Mouse (Mus musculus) testis, adult 2 months (tissue): ENCODE measurements around the gene Grik1. TPM values are rescaled to one million over a fixed set of nuclear protein-coding genes. Genes with fewer than 3 reads are reported as not detected.

Experiments
- H3K27ac ChIP-seq: fragments of 200-500 bp; 2 replicates; pipeline ENCODE4 v1.5.1; 2012; ENCODE audit warnings: low read depth, low read length; ENCODE audit not compliant: control insufficient read depth, insufficient read depth
- H3K27me3 ChIP-seq: fragments of 200-500 bp; 2 replicates; pipeline ENCODE4 v1.6.1; 2012; ENCODE audit warnings: mild to moderate bottlenecking, low read length, moderate library complexity; ENCODE audit not compliant: control insufficient read depth, insufficient read depth
- H3K36me3 ChIP-seq: fragments of 200-500 bp; 2 replicates; pipeline ENCODE4 v1.6.1; 2012; ENCODE audit warnings: mild to moderate bottlenecking, low read length; ENCODE audit not compliant: control insufficient read depth, insufficient read depth
- H3K4me1 ChIP-seq: fragments of 200-500 bp; 2 replicates; pipeline ENCODE4 v1.6.1; 2012; ENCODE audit warnings: low read length; ENCODE audit not compliant: control insufficient read depth, insufficient read depth
- H3K4me3 ChIP-seq: fragments of 200-500 bp; 2 replicates; pipeline ENCODE4 v1.5.1; 2012; ENCODE audit warnings: low read depth, mild to moderate bottlenecking, low read length, moderate library complexity, mixed read lengths; ENCODE audit not compliant: control insufficient read depth
- CTCF ChIP-seq: fragments of 200-500 bp; IDR thresholded peaks from 2 replicates; pipeline ENCODE4 v1.5.1; 2012; ENCODE audit warnings: low read depth, mild to moderate bottlenecking, inconsistent platforms, low read length, moderate library complexity; ENCODE audit not compliant: control insufficient read depth, insufficient read depth, insufficient replicate concordance
- POLR2A ChIP-seq: fragments of 200-500 bp; IDR thresholded peaks from 2 replicates; pipeline ENCODE4 v1.6.1; 2012; ENCODE audit warnings: low read depth, mild to moderate bottlenecking, inconsistent platforms, low read length, moderate library complexity; ENCODE audit not compliant: control insufficient read depth
- polyA plus RNA-seq: library from polyadenylated mRNA; depleted of rRNA; stranded (reverse); fragments of >200 nt; gene quantifications from 2 replicates; pipeline ENCODE4 v1.2.3, GENCODE M21; 2012

The Grik1 gene
- polyA plus RNA-seq, 1 experiment = 0.35 TPM

- no peaks in the 10 kb centered on the region for H3K4me1 ChIP-seq
- TF ChIP-seq CTCF (no peak), POLR2A (no peak)
- H3K4me3 ChIP-seq = no peak overlapping the region
- H3K36me3 ChIP-seq = no peaks in the 10 kb centered on the region
- no peak overlapping the region for H3K27ac ChIP-seq
- no peaks in the 10 kb centered on the region for H3K27me3 ChIP-seq
These were observed 86.1 kb downstream of the Grik1 start for GRCm38 (mm10) chr16:88203985-88204384.

GRCm38 (mm10) chr16:88187433-88188037, 102.5 kb downstream of the Grik1 start:
- H3K36me3 ChIP-seq = no peaks in the 10 kb centered on the region
- H3K27ac ChIP-seq = no peak overlapping the region
- TF ChIP-seq CTCF (no peak), POLR2A (no peak)
- no peaks in the 10 kb centered on the region for H3K27me3 ChIP-seq
- no peak overlapping the region for H3K4me3 ChIP-seq
- H3K4me1 ChIP-seq = no peaks in the 10 kb centered on the region

GRCm38 (mm10) chr16:88178813-88179212, 111.3 kb downstream of the Grik1 start:
- no peaks in the 10 kb centered on the region for H3K36me3 ChIP-seq
- no peak overlapping the region for H3K27ac ChIP-seq
- H3K4me3 ChIP-seq = no peak overlapping the region
- no peak for TF ChIP-seq POLR2A
- no peak for TF ChIP-seq CTCF
- H3K4me1 ChIP-seq = no peaks in the 10 kb centered on the region
- no peaks in the 10 kb centered on the region for H3K27me3 ChIP-seq

GRCm38 (mm10) chr16:88177364-88177763, 112.7 kb downstream of the Grik1 start:
- H3K36me3 ChIP-seq = no peaks in the 10 kb centered on the region
- H3K27ac ChIP-seq = no peak overlapping the region
- TF ChIP-seq POLR2A (no peak), CTCF (no peak)
- H3K27me3 ChIP-seq = no peaks in the 10 kb centered on the region
- no peaks in the 10 kb centered on the region for H3K4me1 ChIP-seq
- no peak overlapping the region for H3K4me3 ChIP-seq

- H3K4me3 ChIP-seq = no peak overlapping the region
- H3K27ac ChIP-seq = no peak overlapping the region
- H3K36me3 ChIP-seq = no peaks in the 10 kb centered on the region
- TF ChIP-seq CTCF (no peak), POLR2A (no peak)
- no peaks in the 10 kb centered on the region for H3K27me3 ChIP-seq
- H3K4me1 ChIP-seq = no peaks in the 10 kb centered on the region
These were observed 115.9 kb downstream of the Grik1 start for GRCm38 (mm10) chr16:88174083-88174721.

- no peak for TF ChIP-seq CTCF
- no peak for TF ChIP-seq POLR2A
- Histone ChIP-seq H3K4me3 (no peak overlapping the region), H3K27me3 (no peaks in the 10 kb centered on the region), H3K27ac (no peak overlapping the region), H3K36me3 (no peaks in the 10 kb centered on the region), H3K4me1 (no peaks in the 10 kb centered on the region)
These were observed 123.5 kb downstream of the Grik1 start for GRCm38 (mm10) chr16:88166547-88166946.

GRCm38 (mm10) chr16:88142574-88142973, 147.5 kb downstream of the Grik1 start:
- Histone ChIP-seq H3K27ac (no peak overlapping the region), H3K27me3 (no peaks in the 10 kb centered on the region), H3K36me3 (no peaks in the 10 kb centered on the region), H3K4me1 (no peaks in the 10 kb centered on the region), H3K4me3 (no peak overlapping the region)
- TF ChIP-seq POLR2A (no peak), CTCF (no peak)

- no peaks in the 10 kb centered on the region for H3K36me3 ChIP-seq
- H3K4me1 ChIP-seq = no peaks in the 10 kb centered on the region
- no peak for TF ChIP-seq POLR2A
- no peaks in the 10 kb centered on the region for H3K27me3 ChIP-seq
- H3K4me3 ChIP-seq = no peak overlapping the region
- H3K27ac ChIP-seq = no peak overlapping the region
These were observed 147.9 kb downstream of the Grik1 start for GRCm38 (mm10) chr16:88142136-88142535.
